5 mouse cellular contexts compared by ENCODE assay signal in genomic region chr6:67679106-67679505, GRCm38 (mm10).
A peak's percentile ranks its signal among the peaks of the same experiment; 100 is the strongest.
ATAC-seq and TF ChIP-seq lines count a peak whose summit lies in the region.
"Not testable (repeated sequence)": the region's sequence is repeated elsewhere in the genome, so short reads cannot be mapped to it uniquely, and the experiment has no call there.

No protein-coding gene starts in this region.

- ATAC-seq in forebrain, embryonic 15.5 days (replicated peaks), result 0 out of 2 replicates have a peak, but pooled peaks have one; percentile 41
- peak; percentile 8; the same call in 1 of the 2 replicates for ATAC-seq in heart, embryonic 15.5 days (replicated peaks; ENCODE audit: insufficient number of reproducible peaks, insufficient read depth, low FRiP score, low read depth)
- 0 out of 2 replicates have a peak, but pooled peaks have one; percentile 11 for ATAC-seq in intestine, postnatal 0 days
- 0 out of 2 replicates have a peak, but pooled peaks have one; percentile 33 for ATAC-seq in liver, embryonic 12.5 days
- 0 out of 2 replicates have a peak, but pooled peaks have one; percentile 13 for ATAC-seq in megakaryocyte, adult 5-6 weeks (ENCODE audit: poor library complexity, severe bottlenecking)

- not testable (repeated sequence) for H3K4me2 ChIP-seq in forebrain, embryonic 15.5 days (replicated peaks); heart, embryonic 15.5 days; intestine, postnatal 0 days (replicated peaks; ENCODE audit: low read depth); liver, embryonic 12.5 days

- H3K9ac ChIP-seq in forebrain, embryonic 15.5 days (replicated peaks); heart, embryonic 15.5 days; intestine, postnatal 0 days (ENCODE audit: low read depth, low read length); liver, embryonic 12.5 days: not testable (repeated sequence)

- not testable (repeated sequence) for H3K27me3 ChIP-seq in forebrain, embryonic 15.5 days; heart, embryonic 15.5 days; intestine, postnatal 0 days (replicated peaks; ENCODE audit: control insufficient read depth, insufficient read depth, low read length); liver, embryonic 12.5 days (replicated peaks)

- 37% methylated on average over 1 of the region's 1 CpGs for WGBS in forebrain, embryonic 15.5 days
- 25% methylated on average over 1 of the region's 1 CpGs for WGBS in heart, embryonic 15.5 days
- WGBS in intestine, postnatal 0 days, result 40% methylated on average over 1 of the region's 1 CpGs
- 21% methylated on average over 1 of the region's 1 CpGs for WGBS in liver, embryonic 12.5 days (ENCODE audit: insufficient replicate concordance)

- TF ChIP-seq CTCF in intestine, postnatal 0 days (IDR thresholded peaks at IDR 0.05; ENCODE audit: low read depth), result not testable (repeated sequence)

- not testable (repeated sequence) for H3K4me3 ChIP-seq in forebrain, embryonic 15.5 days; heart, embryonic 15.5 days; intestine, postnatal 0 days (ENCODE audit: low read depth, low read length); liver, embryonic 12.5 days

- not testable (repeated sequence) for H3K27ac ChIP-seq in forebrain, embryonic 15.5 days (replicated peaks); heart, embryonic 15.5 days; intestine, postnatal 0 days (ENCODE audit: low read depth, low read length); liver, embryonic 12.5 days

- H3K36me3 ChIP-seq in forebrain, embryonic 15.5 days; heart, embryonic 15.5 days; intestine, postnatal 0 days (ENCODE audit: control insufficient read depth, insufficient read depth); liver, embryonic 12.5 days: not testable (repeated sequence)

- H3K4me1 ChIP-seq in forebrain, embryonic 15.5 days; heart, embryonic 15.5 days (replicated peaks); intestine, postnatal 0 days (replicated peaks; ENCODE audit: control insufficient read depth, insufficient read depth, low read length); liver, embryonic 12.5 days: not testable (repeated sequence)

- H3K9me3 ChIP-seq in forebrain, embryonic 15.5 days; heart, embryonic 15.5 days (replicated peaks); intestine, postnatal 0 days (ENCODE audit: control insufficient read depth); liver, embryonic 12.5 days (replicated peaks): not testable (repeated sequence)
